Mouse (Mus musculus) thymus, adult 2 months (tissue): ENCODE results near the gene Cd52. TPM values are rescaled to one million over a fixed set of nuclear protein-coding genes. Genes with fewer than 3 reads are reported as not detected.

Experiments used
- DNase-seq: peaks from one replicate; pipeline ENCODE4 v3.0.0; 2021
- H3K27ac ChIP-seq: fragments of 200-500 bp; 2 replicates; pipeline ENCODE4 v1.5.1; 2012; ENCODE audit warnings: low read length, control low read depth; ENCODE audit not compliant: control insufficient read depth, insufficient read depth
- H3K27me3 ChIP-seq: fragments of 200-500 bp; 2 replicates; pipeline ENCODE4 v1.6.1; 2012; ENCODE audit warnings: mild to moderate bottlenecking, low read length, moderate library complexity, mixed read lengths; ENCODE audit not compliant: control insufficient read depth, insufficient read depth
- H3K36me3 ChIP-seq: fragments of 200-500 bp; 2 replicates; pipeline ENCODE4 v1.6.1; 2012; ENCODE audit warnings: mild to moderate bottlenecking, low read length, moderate library complexity; ENCODE audit not compliant: control insufficient read depth, insufficient read depth
- H3K4me1 ChIP-seq: fragments of 200-500 bp; replicated peaks from 2 replicates; pipeline ENCODE4 v1.6.1; 2012; ENCODE audit warnings: low read length; ENCODE audit not compliant: control insufficient read depth, insufficient read depth
- H3K4me3 ChIP-seq: fragments of 200-500 bp; 2 replicates; pipeline ENCODE4 v1.5.1; 2012; ENCODE audit warnings: mild to moderate bottlenecking, low read length, control low read depth, moderate library complexity; ENCODE audit not compliant: control insufficient read depth, insufficient read depth
- CTCF ChIP-seq: fragments of 200-500 bp; IDR thresholded peaks from 2 replicates; pipeline ENCODE4 v1.5.1; 2012; ENCODE audit warnings: mild to moderate bottlenecking, control low read depth, low read length, moderate library complexity, borderline replicate concordance; ENCODE audit not compliant: control insufficient read depth, poor library complexity, insufficient read depth; ENCODE audit errors: extremely low read depth
- POLR2A ChIP-seq: fragments of 200-500 bp; IDR thresholded peaks from 2 replicates; pipeline ENCODE4 v1.6.1; 2012; ENCODE audit warnings: mild to moderate bottlenecking, low read length, control low read depth, moderate library complexity; ENCODE audit not compliant: control insufficient read depth, poor library complexity, insufficient read depth; ENCODE audit errors: extremely low read depth
- WGBS: fragments of 180-500 bp; shearing (Covaris S2); methylation state at CpG from one replicate; pipeline ENCODE4 v1.1.7; 2018; 5-methylcytosine and 5-hydroxymethylcytosine counted together
- polyA plus RNA-seq: library from polyadenylated mRNA; depleted of rRNA; stranded (reverse); fragments of >200 nt; gene quantifications from 2 replicates; pipeline ENCODE4 v1.2.3, GENCODE M21; 2012

The Cd52 gene
- polyA plus RNA-seq, 1 experiment: 480 TPM

DNA sequence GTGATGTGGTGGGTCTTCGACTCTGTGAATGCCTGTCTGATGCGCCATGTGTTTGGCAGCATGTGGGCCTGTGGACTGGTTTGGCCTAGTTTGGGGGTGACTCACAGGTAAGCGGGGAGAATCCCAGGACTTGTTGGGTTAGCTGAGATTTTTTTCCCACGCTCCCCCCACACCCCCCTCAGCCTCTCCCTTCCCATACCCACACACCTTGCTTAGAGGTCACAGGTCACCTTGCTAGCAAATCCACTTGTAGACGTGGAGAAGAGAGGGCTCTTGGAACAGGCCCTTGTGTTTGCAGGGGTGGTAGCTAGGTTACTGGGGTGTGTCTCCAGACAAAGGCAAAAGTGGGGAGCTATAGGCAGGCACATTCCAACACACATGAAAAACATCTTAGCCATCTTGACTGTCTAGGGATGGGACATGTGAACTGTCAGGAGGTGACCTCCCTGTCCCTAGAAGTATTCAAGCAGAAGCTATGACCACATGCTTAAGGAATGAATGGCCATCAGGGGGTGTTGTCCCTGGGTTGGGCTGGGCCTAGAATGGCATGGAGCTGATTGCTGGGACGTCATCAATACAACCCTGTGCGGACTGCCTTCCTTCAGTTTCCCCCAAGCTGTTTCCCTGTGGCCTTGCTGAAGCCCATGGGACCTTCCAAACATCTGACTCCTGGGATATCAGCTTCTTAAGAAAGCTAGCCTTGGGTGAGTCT is 26.9 kb downstream of the Cd52 start:
- no peak for TF ChIP-seq CTCF
- Histone ChIP-seq H3K27ac (no peak overlapping the region), H3K4me1 (peaks cover 1% of the 10 kb centered on the region; the same call in 1 of the 2 replicates), H3K4me3 (no peak overlapping the region), H3K36me3 (no peaks in the 10 kb centered on the region), H3K27me3 (no peaks in the 10 kb centered on the region)
- DNase-seq: no peak
- 91% methylated on average over 7 of the region's 7 CpGs for WGBS

- Histone ChIP-seq H3K27me3 (no peaks in the 10 kb centered on the region), H3K4me3 (no peak overlapping the region), H3K4me1 (peaks cover 5% of the 10 kb centered on the region), H3K36me3 (no peaks in the 10 kb centered on the region), H3K27ac (no peak overlapping the region)
- 98% methylated on average over 8 of the region's 8 CpGs for WGBS
- DNase-seq: no peak
- no peak for TF ChIP-seq CTCF
- TF ChIP-seq POLR2A: no peak
These were observed 27.5 kb downstream of the Cd52 start for GRCm38 (mm10) chr4:134067383-134067782.

GRCm38 (mm10) chr4:134065431-134066004 is 29.4 kb downstream of the Cd52 start:
- DNase-seq: no peak
- no peaks in the 10 kb centered on the region for H3K36me3 ChIP-seq
- WGBS: 86% methylated on average over 23 of the region's 23 CpGs
- no peak overlapping the region for H3K27ac ChIP-seq
- TF ChIP-seq POLR2A (no peak), CTCF (no peak)
- no peak overlapping the region for H3K4me3 ChIP-seq
- H3K27me3 ChIP-seq: no peaks in the 10 kb centered on the region
- H3K4me1 ChIP-seq: peaks cover 19% of the 10 kb centered on the region

GRCm38 (mm10) chr4:134062561-134062960 is 32.3 kb downstream of the Cd52 start:
- 59% methylated on average over 8 of the region's 8 CpGs for WGBS

GRCm38 (mm10) chr4:134061944-134062446 is 32.9 kb downstream of the Cd52 start:
- no peak for TF ChIP-seq CTCF
- TF ChIP-seq POLR2A: no peak
- H3K4me1 ChIP-seq: peaks cover 41% of the 10 kb centered on the region
- H3K27ac ChIP-seq: peak overlapping the region; percentile 62; the same call in 1 of the 2 replicates
- peak; percentile 42 for DNase-seq
- H3K27me3 ChIP-seq: no peaks in the 10 kb centered on the region
- peak overlapping the region; percentile 10; the same call in 1 of the 2 replicates for H3K4me3 ChIP-seq
- no peaks in the 10 kb centered on the region for H3K36me3 ChIP-seq
- WGBS: 37% methylated on average over 8 of the region's 8 CpGs

More at GRCm38 (mm10) chr4:134062561-134062960, 32.3 kb downstream of the Cd52 start:
- no peak overlapping the region for H3K4me3 ChIP-seq
- no peaks in the 10 kb centered on the region for H3K36me3 ChIP-seq
- TF ChIP-seq CTCF (no peak), POLR2A (no peak)
- peaks cover 37% of the 10 kb centered on the region for H3K4me1 ChIP-seq
- no peak for DNase-seq
- H3K27me3 ChIP-seq: no peaks in the 10 kb centered on the region
- H3K27ac ChIP-seq: 0 out of 2 replicates have a peak overlapping the region, but pooled peaks have one; percentile 14

- Histone ChIP-seq H3K27me3 (no peaks in the 10 kb centered on the region), H3K4me1 (peaks cover 41% of the 10 kb centered on the region), H3K27ac (peak overlapping the region; percentile 62; the same call in 1 of the 2 replicates), H3K36me3 (no peaks in the 10 kb centered on the region), H3K4me3 (peak overlapping the region; percentile 10)
- TF ChIP-seq POLR2A (no peak), CTCF (no peak)
- 55% methylated on average over 18 of the region's 18 CpGs for WGBS
- DNase-seq: peak; percentile 65
These were observed 33.6 kb downstream of the Cd52 start for GRCm38 (mm10) chr4:134061166-134061830.
